Mouse (Mus musculus): Measurements from ENCODE around the gene 1810010H24Rik.
"Not testable (repeated sequence)": the region's sequence is repeated elsewhere in the genome, so short reads cannot be mapped to it uniquely, and the experiment has no call there.

1810010H24Rik gene

DNA sequence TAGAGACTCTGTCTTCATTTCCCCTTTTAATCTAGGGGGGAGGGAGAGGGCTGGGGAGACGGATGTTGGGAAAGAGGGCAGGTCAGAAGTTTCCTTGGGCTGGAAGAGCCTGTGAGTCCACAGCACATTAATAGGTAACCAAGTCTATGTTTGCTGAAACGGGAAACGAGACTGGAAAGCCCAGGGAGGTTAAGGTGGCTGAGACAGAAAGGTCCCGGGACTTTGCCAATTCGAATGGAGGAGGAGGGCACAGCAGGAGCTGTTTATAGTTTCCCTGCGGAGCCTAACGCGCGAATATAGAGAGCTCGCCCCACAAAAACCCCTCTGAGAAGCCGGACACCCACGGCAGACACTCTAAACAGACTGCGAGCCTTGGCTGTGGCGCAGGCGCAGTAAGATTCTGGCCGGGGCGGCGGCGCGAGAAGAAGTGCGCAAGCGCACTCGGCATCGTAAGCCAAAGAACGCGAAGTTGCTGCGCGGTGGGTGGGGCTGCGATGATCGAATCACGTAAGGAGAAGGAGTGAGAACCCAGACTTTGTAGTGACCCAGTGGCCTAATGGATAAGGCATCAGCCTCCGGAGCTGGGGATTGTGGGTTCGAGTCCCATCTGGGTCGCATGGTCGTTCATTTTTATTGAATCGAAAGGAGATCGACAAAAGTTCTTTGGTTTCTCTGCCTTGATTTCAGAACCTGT, 13.0 kb upstream of the 1810010H24Rik start:
- peak; percentile 98 to 99 for DNase-seq (ENCODE audit: low spot score in 2 of 2)

DNA sequence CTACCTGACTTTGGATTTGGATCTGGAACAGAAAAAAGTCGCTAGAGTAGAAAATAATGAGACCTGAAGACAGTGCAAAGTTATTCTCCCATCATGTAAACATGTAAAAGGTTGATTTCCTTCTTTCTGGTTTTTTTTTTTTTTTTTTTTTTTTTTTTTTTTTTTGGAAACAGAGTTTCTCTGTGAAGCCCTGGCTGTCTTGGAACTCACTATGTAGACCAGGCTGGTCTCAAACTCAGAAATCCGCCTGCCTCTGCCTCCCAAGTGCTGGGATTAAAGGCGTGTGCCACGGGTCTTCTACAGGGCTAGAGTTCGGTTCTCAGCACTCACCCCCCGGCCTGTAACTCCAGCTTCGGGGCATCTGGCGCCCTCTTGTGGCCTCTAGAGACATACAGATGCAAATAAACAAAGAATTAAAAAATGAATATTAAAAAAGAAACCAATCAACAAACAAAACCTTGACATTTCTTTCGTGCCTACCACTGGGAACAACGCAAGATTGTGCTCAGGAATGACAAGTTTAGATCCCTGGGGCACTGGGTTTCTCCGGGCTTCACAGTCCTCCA, 11.4 kb upstream of the 1810010H24Rik start:
- no peak for DNase-seq (ENCODE audit: low spot score in 2 of 2)

DNA sequence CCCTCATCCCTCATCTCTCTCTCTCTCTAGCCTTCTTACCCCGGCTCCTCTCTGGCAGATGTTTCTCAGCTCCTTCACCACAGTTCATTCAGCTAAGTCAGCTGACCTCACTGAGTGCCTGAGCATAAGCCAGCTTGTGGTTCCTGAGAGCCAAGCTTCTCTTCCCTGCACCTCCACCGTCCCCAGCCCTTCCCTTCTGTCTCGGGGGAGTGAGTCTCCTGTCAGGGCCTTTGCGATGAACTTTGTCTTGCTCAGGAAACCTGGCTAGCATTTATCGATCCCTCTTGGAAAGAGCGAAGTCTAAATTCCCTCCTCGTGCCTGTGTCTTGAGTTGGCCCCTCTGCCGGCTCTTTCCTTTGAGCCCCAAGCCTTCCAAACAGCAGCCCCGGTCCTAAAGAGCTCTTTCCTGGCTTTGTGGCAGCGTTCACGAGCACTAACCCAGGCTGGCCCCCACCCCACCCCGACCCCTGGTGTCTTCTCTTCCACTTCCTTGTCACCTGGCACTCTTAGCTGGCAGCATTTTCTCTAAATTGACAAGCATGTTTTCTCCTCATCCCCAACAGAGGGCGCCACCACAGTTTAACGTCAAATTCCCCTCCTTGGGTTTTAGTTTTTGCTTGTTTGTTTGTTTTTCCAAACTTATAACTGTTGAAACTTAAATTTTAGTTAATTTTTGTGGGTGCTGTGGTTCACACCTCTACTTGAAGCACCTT, 10.7 kb upstream of the 1810010H24Rik start:
- DNase-seq (ENCODE audit: low spot score in 2 of 2), result no peak

DNA sequence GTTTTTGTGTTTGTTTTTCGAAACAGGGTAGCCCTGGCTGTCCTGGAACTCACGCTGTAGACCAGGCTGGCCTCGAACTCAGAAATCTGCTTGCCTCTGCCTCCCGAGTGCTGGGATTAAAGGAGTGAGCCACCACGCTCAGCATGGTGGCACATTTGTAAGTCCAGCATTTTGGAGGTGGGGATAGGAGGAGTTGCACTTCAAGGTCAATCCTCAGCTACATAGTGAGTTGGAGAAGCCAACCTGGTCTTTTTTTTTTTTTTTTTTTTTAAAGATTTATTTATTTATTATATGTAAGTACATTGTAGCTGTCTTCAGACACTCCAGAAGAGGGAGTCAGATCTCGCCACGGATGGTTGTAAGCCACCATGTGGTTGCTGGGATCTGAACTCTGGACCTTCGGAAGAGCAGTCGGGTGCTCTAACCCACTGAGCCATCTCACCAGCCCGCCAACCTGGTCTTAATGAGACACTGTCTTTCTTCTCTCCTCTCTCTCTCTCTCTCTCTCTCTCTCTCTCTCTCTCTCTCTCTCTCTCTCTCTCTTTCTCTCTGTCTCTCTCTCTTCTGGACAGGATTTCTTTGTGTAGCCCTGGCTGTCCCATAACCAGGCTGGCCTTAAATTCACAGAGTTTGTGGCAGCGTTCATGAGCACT, 9.8 kb upstream of the 1810010H24Rik start:
- not testable (repeated sequence) for DNase-seq (ENCODE audit: low spot score in 2 of 2)

DNA sequence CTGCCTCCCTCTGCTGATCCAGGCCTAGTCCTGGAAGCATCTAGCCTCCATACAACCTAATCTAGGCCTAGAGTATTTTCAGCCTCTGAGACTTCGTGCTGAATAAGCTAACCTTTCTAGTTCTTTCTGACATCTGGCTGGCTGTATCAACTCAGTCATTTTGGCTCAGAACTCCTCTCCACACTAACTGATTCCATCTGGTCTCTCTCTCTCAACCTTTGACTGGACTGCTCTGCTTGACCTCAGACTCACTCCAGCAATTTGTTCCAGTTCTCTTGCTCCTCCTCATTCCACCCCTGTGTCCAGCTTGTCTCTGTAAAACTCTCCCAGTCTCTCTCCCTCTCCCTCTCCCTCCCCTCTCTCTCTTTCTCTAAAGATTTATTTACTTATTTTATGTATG, 8.6 kb upstream of the 1810010H24Rik start:
- DNase-seq (ENCODE audit: low spot score in 2 of 2), result no peak

DNA sequence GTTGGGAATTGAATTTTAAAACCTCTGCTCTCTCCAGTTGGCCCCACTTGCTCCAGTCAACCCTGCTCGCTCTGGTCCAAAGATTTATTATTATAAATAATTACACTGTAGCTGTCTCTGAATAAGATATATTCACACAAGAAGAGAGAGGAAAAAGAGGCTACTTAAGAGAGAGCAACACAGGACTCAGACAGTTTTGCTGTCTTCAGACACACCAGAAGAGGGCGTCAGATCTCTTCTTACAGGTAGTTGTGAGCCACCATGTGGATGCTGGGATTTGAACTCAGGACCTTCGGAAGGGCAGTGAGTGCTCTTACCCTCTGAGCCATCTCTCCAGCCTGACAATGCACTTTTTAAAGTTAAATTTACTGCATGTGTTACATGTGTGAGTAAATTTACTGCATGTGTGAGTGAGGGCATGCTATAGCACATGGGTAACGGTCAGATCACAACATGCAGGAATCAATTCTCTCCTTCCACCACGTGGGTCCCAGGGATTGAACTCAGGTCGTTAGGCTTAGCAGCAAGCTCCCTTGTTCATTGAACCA, 8.1 kb upstream of the 1810010H24Rik start:
- no peak for DNase-seq (ENCODE audit: low spot score in 2 of 2)

GRCm38 (mm10) chr11:107018606-107019005, 6.9 kb upstream of the 1810010H24Rik start:
- no peak for DNase-seq (ENCODE audit: low spot score in 2 of 2)

- DNase-seq (ENCODE audit: low spot score in 2 of 2), result no peak
Observed at GRCm38 (mm10) chr11:107019318-107019717, 6.2 kb upstream of the 1810010H24Rik start.

GRCm38 (mm10) chr11:107019722-107020121, 5.8 kb upstream of the 1810010H24Rik start:
- not testable (repeated sequence) for DNase-seq (ENCODE audit: low spot score in 2 of 2)

DNA sequence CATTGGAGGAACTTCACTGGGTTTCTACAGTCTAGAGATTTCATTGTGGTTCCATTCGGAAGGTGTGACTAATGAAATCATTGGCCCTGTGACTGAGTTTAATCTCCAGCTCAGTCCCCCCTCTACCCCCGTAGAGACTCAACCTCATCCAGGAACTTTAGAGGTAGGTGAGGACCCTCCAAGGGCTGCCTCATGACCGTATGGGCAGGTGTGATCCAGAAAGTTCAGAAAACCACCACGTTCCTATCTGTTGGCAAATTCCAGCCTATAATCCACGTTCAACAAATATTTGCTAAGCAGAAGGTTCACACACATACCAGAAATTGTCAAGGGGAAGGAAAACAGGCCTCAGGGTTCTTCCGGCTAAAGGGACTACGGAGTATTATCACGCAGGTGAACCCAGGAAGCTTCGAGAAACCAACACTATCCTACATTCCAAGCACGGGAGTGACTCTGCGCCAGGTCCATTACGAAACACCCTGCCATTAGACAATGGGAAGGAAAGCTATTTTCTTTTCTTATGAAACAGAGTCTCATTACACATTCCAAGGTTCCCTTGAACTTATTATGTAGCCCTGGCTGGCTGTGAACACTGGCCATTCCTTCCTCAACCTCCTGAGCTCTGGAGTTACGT, 3.3 kb upstream of the 1810010H24Rik start:
- DNase-seq (ENCODE audit: low spot score in 2 of 2), result no peak

DNA sequence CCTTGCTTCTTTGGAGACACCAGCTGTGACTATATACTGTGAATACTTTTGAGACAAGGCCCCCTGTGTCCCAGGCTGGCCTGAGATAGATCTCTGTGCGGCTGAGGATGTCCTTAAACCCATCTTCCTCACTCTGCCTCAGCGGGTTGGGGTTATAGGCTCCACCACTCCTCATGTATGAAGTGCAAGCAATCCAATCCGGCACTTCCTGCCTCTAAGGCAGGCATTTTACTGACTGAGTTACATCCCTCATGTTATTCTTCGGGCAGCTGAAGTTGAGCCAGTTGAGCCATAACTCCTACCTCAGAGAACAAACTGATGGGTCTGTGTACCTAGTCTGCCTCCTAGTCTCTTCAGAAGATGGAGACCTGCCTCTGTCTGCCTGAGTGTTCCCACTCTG, 1.1 kb upstream of the 1810010H24Rik start:
- no peak for DNase-seq (ENCODE audit: low spot score in 2 of 2)

- DNase-seq (ENCODE audit: low spot score in 2 of 2), result no peak
Observed at GRCm38 (mm10) chr11:107026554-107027430, 1.3 kb downstream of the 1810010H24Rik start.

- peak; percentile 76 to 81 for DNase-seq (ENCODE audit: low spot score in 2 of 2)
Observed at GRCm38 (mm10) chr11:107027431-107028274, 2.2 kb downstream of the 1810010H24Rik start.

GRCm38 (mm10) chr11:107028275-107028618, 2.8 kb downstream of the 1810010H24Rik start:
- no peak for DNase-seq (ENCODE audit: low spot score in 2 of 2)

GRCm38 (mm10) chr11:107028754-107029153, 3.3 kb downstream of the 1810010H24Rik start:
- DNase-seq (ENCODE audit: low spot score in 2 of 2), result no peak

DNA sequence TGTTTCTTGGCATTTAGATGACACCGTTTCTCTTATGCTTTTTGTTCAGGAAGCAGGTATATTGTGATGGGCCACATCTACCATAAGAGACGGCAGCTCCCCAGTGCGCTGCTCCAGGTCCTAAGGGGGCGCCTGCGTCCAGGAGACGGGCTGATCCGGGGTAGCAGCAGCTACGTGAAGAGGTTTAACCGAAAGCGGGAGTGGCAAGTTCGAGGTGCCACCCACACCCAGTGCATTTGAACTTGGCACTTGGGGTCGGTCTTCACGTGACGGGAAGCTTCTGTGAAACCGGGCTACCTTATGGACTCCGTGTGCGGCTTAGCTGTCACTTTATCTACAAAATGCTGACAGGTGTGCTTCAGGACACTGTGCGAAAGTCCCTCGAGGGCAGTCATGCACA, 4.1 kb downstream of the 1810010H24Rik start:
- DNase-seq (ENCODE audit: low spot score in 2 of 2), result no peak

DNA sequence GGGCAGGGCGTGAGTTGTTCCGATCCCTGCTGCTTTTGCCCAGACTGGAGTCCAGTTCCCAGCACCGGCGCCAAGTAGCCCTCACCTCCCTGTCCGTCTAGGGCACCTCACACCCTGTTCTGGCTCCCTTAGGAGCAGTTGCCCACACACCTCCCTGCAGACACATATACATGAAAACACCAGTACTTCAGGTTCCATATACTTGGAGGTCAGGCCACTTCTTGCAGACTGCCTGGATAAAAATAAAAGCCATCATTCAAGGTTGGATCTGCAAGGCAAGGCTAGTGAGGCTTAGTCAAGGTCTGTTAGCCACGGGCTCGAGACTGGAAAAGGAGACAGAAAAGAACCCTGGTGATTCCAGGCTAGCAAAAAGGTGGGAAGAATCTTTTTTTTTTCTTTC, 6.2 kb downstream of the 1810010H24Rik start:
- no peak for DNase-seq (ENCODE audit: low spot score in 2 of 2)

DNA sequence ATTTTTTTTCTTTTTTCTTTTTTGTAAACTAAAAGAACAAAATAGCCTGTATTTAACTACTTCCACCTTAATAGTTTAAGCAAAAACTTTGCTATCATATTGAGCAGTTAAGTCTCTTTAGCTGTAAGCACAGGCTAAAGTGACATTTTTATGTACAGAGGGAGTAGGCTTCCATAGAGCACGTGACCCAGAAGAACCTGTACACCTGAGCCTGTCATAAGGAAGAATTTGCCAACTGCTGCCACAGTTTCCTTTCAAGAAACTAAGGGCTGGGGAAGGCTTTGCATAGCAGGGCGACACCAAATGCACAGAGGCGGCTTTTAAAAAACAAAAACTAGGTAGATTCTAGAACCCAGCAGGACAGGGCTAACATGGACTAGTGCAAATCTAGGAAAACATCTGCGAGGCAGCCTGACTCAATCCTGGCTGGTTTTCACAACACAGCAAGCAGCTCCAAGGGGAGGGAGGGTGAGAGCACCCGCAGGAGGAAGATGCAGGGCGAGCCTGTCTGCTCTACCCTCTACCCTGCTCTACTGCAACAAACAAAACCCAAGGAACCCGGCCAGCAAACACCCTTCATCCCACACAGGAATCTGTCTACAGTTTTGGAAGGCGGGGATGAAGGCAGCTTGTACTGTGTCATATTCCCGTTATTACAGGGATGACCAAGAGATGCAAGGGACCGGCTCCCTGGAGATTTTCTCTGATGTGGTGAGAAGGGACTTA, 8.8 kb downstream of the 1810010H24Rik start:
- DNase-seq (ENCODE audit: low spot score in 2 of 2), result no peak

- DNase-seq (ENCODE audit: low spot score in 2 of 2), result no peak
Observed at GRCm38 (mm10) chr11:107039417-107039816, 13.9 kb downstream of the 1810010H24Rik start.

Data from urinary bladder, adult 18-20 months (tissue).